Mouse (Mus musculus) C2C12 (cell line): Measurements from ENCODE around the gene Pikfyve. TPM values are rescaled to one million over a fixed set of nuclear protein-coding genes. Genes with fewer than 3 reads are reported as not detected.

ENCODE experiments used
- H3K27me3 ChIP-seq: one replicate; pipeline ENCODE4 v1.6.1; 2011; ENCODE audit not compliant: control insufficient read depth, insufficient read depth, insufficient read length
- H3K36me3 ChIP-seq: one replicate; pipeline ENCODE4 v1.6.1; 2011; ENCODE audit not compliant: control insufficient read depth, insufficient read depth
- H3K4me3 ChIP-seq: one replicate; pipeline ENCODE4 v1.5.1; 2011; ENCODE audit warnings: mild to moderate bottlenecking, control low read depth; ENCODE audit not compliant: poor library complexity, insufficient read depth, severe bottlenecking
- H3K79me2 ChIP-seq: one replicate; pipeline ENCODE4 v1.6.1; 2011; ENCODE audit not compliant: control insufficient read depth, insufficient read depth
- H3K79me3 ChIP-seq: one replicate; pipeline ENCODE4 v1.6.1; 2011; ENCODE audit warnings: low read depth, control low read depth
- H3ac ChIP-seq: one replicate; pipeline ENCODE3; 2011; ENCODE audit warnings: low read depth; ENCODE audit not compliant: control insufficient read depth, insufficient read length
- CEBPB ChIP-seq: IDR thresholded peaks from one replicate; pipeline ENCODE4 v1.6.1; 2011; ENCODE audit warnings: low read depth, mild to moderate bottlenecking, control low read depth, moderate library complexity
- CTCF ChIP-seq: IDR thresholded peaks from one replicate; pipeline ENCODE4 v1.5.1; 2011; ENCODE audit not compliant: control insufficient read depth, insufficient read depth, insufficient read length
- FOSL1 ChIP-seq: IDR thresholded peaks from one replicate; pipeline ENCODE4 v1.8.0; 2011; ENCODE audit warnings: mild to moderate bottlenecking, low read length; ENCODE audit not compliant: poor library complexity, insufficient read depth, severe bottlenecking
- MAX ChIP-seq: IDR thresholded peaks from one replicate; pipeline ENCODE4 v1.6.1; 2011; ENCODE audit warnings: mild to moderate bottlenecking, control low read depth
- MYOD1 ChIP-seq: IDR thresholded peaks from one replicate; pipeline ENCODE4 v1.6.1; 2011; ENCODE audit warnings: low read depth; ENCODE audit not compliant: control insufficient read depth, insufficient read length
- MYOG ChIP-seq: IDR thresholded peaks from one replicate; pipeline ENCODE4 v1.6.1; 2011; ENCODE audit not compliant: control insufficient read depth, insufficient read length; ENCODE audit errors: extremely low read depth
- USF1 ChIP-seq: IDR thresholded peaks from one replicate; pipeline ENCODE4 v1.6.1; 2011; ENCODE audit warnings: low read depth, mild to moderate bottlenecking, control low read depth, moderate library complexity
- long read RNA-seq, 2 experiments: library from polyadenylated mRNA; unstranded; transcript quantifications; one replicate each; pipeline ENCODE4 v2.0.0; 2019 to 2020
- polyA plus RNA-seq: library from polyadenylated mRNA; unstranded; fragments of >200 nt; fragmentation: generic; extraction: Trizol; gene quantifications from one replicate; pipeline ENCODE4 v1.2.1, GENCODE M21; 2012; ENCODE audit warnings: missing spikeins

The Pikfyve gene
- 3.2 TPM for polyA plus RNA-seq
- long read RNA-seq, experiment 1, partial matches to known transcripts = 0 of 3 reads
- long read RNA-seq, experiment 1, other reads (novel, unspliced or antisense) = 3 of 3 reads
- long read RNA-seq, experiment 2, partial matches to known transcripts = 3 of 8 reads
- long read RNA-seq, experiment 2, other reads (novel, unspliced or antisense) = 4 of 8 reads

DNA sequence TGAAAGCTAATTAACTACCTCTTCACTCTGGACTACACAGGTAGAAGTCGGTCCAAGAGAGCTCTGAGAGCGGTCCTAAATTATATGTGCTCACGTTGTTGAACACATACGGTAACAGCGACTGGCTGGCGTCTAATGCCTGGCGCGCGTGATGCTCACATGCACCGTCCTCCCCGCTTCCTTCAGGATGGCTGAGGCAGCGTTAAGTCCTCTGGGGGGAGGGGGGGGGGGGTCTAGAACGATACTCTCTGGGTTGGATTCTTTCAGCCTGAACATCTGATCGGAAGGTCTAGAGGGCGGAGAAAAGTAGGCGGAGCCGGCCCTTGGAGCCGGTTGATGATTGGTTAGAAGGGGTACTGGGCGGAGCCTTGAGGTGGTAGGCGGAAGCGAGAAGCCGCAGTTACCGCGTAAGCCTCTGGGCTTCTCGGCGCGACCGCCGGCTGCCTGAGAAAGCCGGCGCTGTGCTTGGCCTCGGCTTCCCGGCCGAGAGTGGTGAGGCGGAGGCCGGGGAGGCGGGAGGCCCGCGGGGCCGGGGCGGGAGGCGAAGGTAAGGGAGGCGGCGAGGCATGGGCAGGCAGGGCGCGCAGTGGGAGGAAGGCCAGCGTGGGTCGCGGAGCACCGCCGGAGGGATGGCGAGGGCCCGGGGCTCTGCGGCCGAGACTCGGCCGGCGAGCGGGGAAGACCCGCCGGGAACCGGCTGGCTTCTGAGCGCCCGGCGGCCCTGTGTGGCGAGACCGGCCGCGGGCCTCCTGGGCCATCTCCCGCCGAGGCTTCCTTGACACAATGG is at the start of gene Pikfyve, which contains the start of gene Idh1:
Gene Pikfyve (plus strand): TSS at position 397 of the 787 bp plus-strand sequence.
Gene Idh1 (minus strand): TSS at position 214 of the 787 bp plus-strand sequence.
- TF ChIP-seq MAX (peak; percentile 69), USF1 (peak; percentile 46), MYOD1 (no peak)
- H3K27me3 ChIP-seq = no peaks in the 10 kb centered on the region
- peaks cover 27% of the 10 kb centered on the region for H3K79me3 ChIP-seq
- H3K79me2 ChIP-seq = peaks cover 35% of the 10 kb centered on the region
- H3K4me3 ChIP-seq = peak within 1 kb of the TSS; percentile 61
- H3K36me3 ChIP-seq = peaks cover 13% of the 10 kb centered on the region
- H3ac ChIP-seq = peak within 1 kb of the TSS; percentile 89

DNA sequence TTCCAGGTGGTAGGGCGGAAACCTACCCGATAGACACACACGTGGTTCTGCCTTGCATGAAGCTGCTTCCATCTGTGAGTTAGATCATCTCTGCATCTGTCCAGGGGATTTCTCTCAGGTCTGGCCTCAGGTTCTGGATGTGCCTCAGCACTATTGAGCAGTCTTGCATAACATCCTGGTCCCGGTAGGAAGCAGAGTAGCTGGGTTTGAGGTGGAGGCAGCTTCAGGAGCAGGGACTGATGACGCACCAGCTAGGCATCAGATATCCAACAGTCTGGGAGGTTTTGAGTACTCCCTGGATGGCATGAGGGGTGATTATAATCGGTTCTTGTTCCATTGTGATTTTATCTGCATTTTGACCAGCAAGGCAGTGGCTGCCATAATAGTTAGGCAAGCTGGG is 48.9 kb upstream of the Pikfyve start:
- Histone ChIP-seq H3K79me2 (no peaks in the 10 kb centered on the region), H3K79me3 (no peaks in the 10 kb centered on the region), H3ac (no peak overlapping the region), H3K27me3 (no peaks in the 10 kb centered on the region), H3K4me3 (no peak overlapping the region), H3K36me3 (no peaks in the 10 kb centered on the region)
- TF ChIP-seq FOSL1 = no peak
- no peak for TF ChIP-seq MYOD1
- TF ChIP-seq CEBPB = no peak
- no peak for TF ChIP-seq USF1
- TF ChIP-seq MYOG = no peak
- TF ChIP-seq MAX = no peak
- TF ChIP-seq CTCF = no peak

DNA sequence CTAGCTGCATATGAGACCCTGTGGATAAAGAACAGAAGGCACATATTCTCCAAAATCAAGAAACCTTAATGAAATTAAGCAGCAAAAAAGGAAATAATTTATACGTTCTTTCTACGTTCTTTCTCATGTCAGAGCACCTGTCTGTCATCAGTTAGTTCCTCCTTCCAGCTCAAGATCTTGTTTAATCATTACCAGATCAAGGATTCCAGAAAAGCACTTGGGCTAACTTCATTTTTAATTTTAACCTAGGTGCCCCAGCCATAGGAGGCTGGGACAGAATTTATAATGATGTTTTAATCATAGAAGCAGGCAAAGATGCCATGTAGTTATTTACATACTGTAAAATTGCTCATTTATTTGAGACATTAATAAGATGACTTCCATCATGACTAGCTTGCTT is 41.7 kb upstream of the Pikfyve start:
- H3K79me3 ChIP-seq = no peaks in the 10 kb centered on the region
- no peaks in the 10 kb centered on the region for H3K36me3 ChIP-seq
- no peak overlapping the region for H3ac ChIP-seq
- no peak overlapping the region for H3K4me3 ChIP-seq
- TF ChIP-seq CEBPB (no peak), MYOD1 (no peak), MYOG (no peak), MAX (no peak), FOSL1 (no peak), CTCF (no peak), USF1 (no peak)
- H3K79me2 ChIP-seq = no peaks in the 10 kb centered on the region
- no peaks in the 10 kb centered on the region for H3K27me3 ChIP-seq

DNA sequence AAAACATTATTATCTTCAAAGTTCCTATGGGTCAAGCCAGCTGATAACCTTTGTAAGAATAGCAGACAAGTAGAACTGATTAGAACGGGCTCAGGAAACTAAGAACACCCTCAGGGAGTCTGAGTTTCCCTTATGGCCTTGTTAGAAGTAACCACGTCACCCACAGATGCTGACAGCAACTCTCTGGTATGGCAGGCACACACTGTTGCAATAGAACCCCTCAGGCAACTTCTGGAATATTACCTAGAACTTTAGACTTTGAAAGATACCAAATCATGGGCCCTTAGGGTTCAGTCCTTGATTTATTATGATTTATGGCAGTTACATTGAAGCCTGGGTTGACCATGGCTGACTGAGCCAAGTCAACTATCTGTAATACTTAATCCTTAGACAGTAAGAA is 39.9 kb upstream of the Pikfyve start:
- H3K79me2 ChIP-seq = no peaks in the 10 kb centered on the region
- H3ac ChIP-seq = no peak overlapping the region
- TF ChIP-seq CEBPB = no peak
- H3K79me3 ChIP-seq = no peaks in the 10 kb centered on the region
- no peaks in the 10 kb centered on the region for H3K27me3 ChIP-seq
- no peaks in the 10 kb centered on the region for H3K36me3 ChIP-seq
- no peak overlapping the region for H3K4me3 ChIP-seq

- no peak for TF ChIP-seq MAX
- TF ChIP-seq CTCF = no peak
- no peak for TF ChIP-seq CEBPB
- no peak for TF ChIP-seq MYOD1
- no peak for TF ChIP-seq FOSL1
- TF ChIP-seq USF1 = no peak
- no peak for TF ChIP-seq MYOG
- no peak overlapping the region for H3K4me3 ChIP-seq
- no peaks in the 10 kb centered on the region for H3K27me3 ChIP-seq
- no peak overlapping the region for H3ac ChIP-seq
- no peaks in the 10 kb centered on the region for H3K36me3 ChIP-seq
- no peaks in the 10 kb centered on the region for H3K79me3 ChIP-seq
- H3K79me2 ChIP-seq = no peaks in the 10 kb centered on the region
Observed at GRCm38 (mm10) chr1:65147326-65147725, 39.2 kb upstream of the Pikfyve start.

- TF ChIP-seq MAX = no peak
- TF ChIP-seq CEBPB = no peak
- TF ChIP-seq MYOD1 = no peak
- TF ChIP-seq CTCF = no peak
- TF ChIP-seq USF1 = no peak
- TF ChIP-seq MYOG = no peak
- no peak for TF ChIP-seq FOSL1
Observed at GRCm38 (mm10) chr1:65147971-65148370, 38.5 kb upstream of the Pikfyve start.

More at GRCm38 (mm10) chr1:65147971-65148370, 38.5 kb upstream of the Pikfyve start:
- Histone ChIP-seq H3K36me3 (no peaks in the 10 kb centered on the region), H3K4me3 (no peak overlapping the region), H3K79me3 (no peaks in the 10 kb centered on the region), H3K79me2 (no peaks in the 10 kb centered on the region), H3ac (no peak overlapping the region), H3K27me3 (no peaks in the 10 kb centered on the region)
